Mouse (Mus musculus) neural tube, embryonic 14.5 days (tissue): ENCODE results near the gene Cops7b. TPM values are rescaled to one million over a fixed set of nuclear protein-coding genes. Genes with fewer than 3 reads are reported as not detected.

Source experiments
- ATAC-seq: fragments of 200-750 bp; cut with Nextera tagmentation; 2 replicates; pipeline ENCODE4 v1.8.0; 2017; ENCODE audit warnings: low read depth, mild to moderate bottlenecking, moderate TSS enrichment, moderate library complexity
- H3K27ac ChIP-seq: fragments of 300-500 bp; sonication (generic); 2 replicates; pipeline ENCODE4 v1.5.1; 2014; ENCODE audit warnings: low read depth, mild to moderate bottlenecking, control low read depth, low read length, moderate library complexity, mixed read lengths
- H3K27me3 ChIP-seq: fragments of 300-500 bp; sonication (generic); 2 replicates; pipeline ENCODE4 v1.6.1; 2014; ENCODE audit warnings: low read length; ENCODE audit not compliant: control insufficient read depth, insufficient read depth
- H3K36me3 ChIP-seq: fragments of 300-500 bp; sonication (generic); 2 replicates; pipeline ENCODE4 v1.6.1; 2014; ENCODE audit warnings: low read length, mixed read lengths; ENCODE audit not compliant: control insufficient read depth, insufficient read depth
- H3K4me1 ChIP-seq: fragments of 300-500 bp; sonication (generic); 2 replicates; pipeline ENCODE4 v1.6.1; 2014; ENCODE audit warnings: low read length; ENCODE audit not compliant: control insufficient read depth, insufficient read depth
- H3K4me2 ChIP-seq: fragments of 300-500 bp; sonication (generic); 2 replicates; pipeline ENCODE4 v1.6.1; 2014; ENCODE audit warnings: mild to moderate bottlenecking, low read depth, low read length, control low read depth
- H3K4me3 ChIP-seq: fragments of 300-500 bp; sonication (generic); 2 replicates; pipeline ENCODE4 v1.5.1; 2014; ENCODE audit warnings: low read depth, low read length, control low read depth, mixed read lengths
- H3K9ac ChIP-seq: fragments of 300-500 bp; sonication (generic); replicated peaks from 2 replicates; pipeline ENCODE4 v1.6.1; 2014; ENCODE audit warnings: low read depth, mild to moderate bottlenecking, control low read depth, low read length, mixed read lengths
- H3K9me3 ChIP-seq: fragments of 300-500 bp; sonication (generic); 2 replicates; pipeline ENCODE4 v1.6.1; 2016; ENCODE audit warnings: low read length; ENCODE audit not compliant: control insufficient read depth
- WGBS: fragments of 180-500 bp; shearing (Covaris S2); extraction: QIAGEN DNeasy Blood & Tissue Kit; methylation state at CpG from one replicate; pipeline ENCODE4 v1.1.7; 2014; 5-methylcytosine and 5-hydroxymethylcytosine counted together
- polyA plus RNA-seq: library from polyadenylated mRNA; unstranded; fragments of >200 nt; fragmentation: Nextera tagmentation; extraction: Ambion mirVana; gene quantifications from 2 replicates; pipeline ENCODE4 v1.2.1, GENCODE M21; 2014

Gene Cops7b
- polyA plus RNA-seq, 1 experiment from 2014 or later, result 55.7 TPM

GRCm38 (mm10) chr1:86557872-86558271 lies 24.8 kb upstream of the Cops7b start:
- WGBS, result 83% methylated on average over 7 of the region's 7 CpGs
- Histone ChIP-seq H3K9me3 (no peaks in the 10 kb centered on the region), H3K27me3 (no peaks in the 10 kb centered on the region), H3K4me1 (no peaks in the 10 kb centered on the region), H3K36me3 (no peaks in the 10 kb centered on the region; the same call in none of the 2 replicates), H3K4me3 (no peak overlapping the region), H3K9ac (no peak overlapping the region), H3K4me2 (no peak overlapping the region), H3K27ac (no peak overlapping the region)
- ATAC-seq, result no peak

- Histone ChIP-seq H3K9ac (no peak overlapping the region), H3K4me2 (no peak overlapping the region), H3K4me1 (no peaks in the 10 kb centered on the region), H3K9me3 (no peaks in the 10 kb centered on the region), H3K4me3 (no peak overlapping the region), H3K27ac (no peak overlapping the region), H3K27me3 (no peaks in the 10 kb centered on the region), H3K36me3 (peaks cover 9% of the 10 kb centered on the region)
- ATAC-seq, result no peak
- 99% methylated on average over 3 of the region's 3 CpGs for WGBS
These were observed 23.5 kb upstream of the Cops7b start for GRCm38 (mm10) chr1:86559232-86559631.

GRCm38 (mm10) chr1:86562663-86563062 lies 20.0 kb upstream of the Cops7b start:
- 91% methylated on average over 2 of the region's 2 CpGs for WGBS
- Histone ChIP-seq H3K4me2 (no peak overlapping the region), H3K4me1 (no peaks in the 10 kb centered on the region), H3K27me3 (no peaks in the 10 kb centered on the region), H3K9ac (no peak overlapping the region), H3K36me3 (peaks cover 9% of the 10 kb centered on the region), H3K27ac (no peak overlapping the region), H3K4me3 (no peak overlapping the region), H3K9me3 (no peaks in the 10 kb centered on the region)
- ATAC-seq, result no peak

- peaks cover 7% of the 10 kb centered on the region for H3K36me3 ChIP-seq
- 84% methylated on average over 2 of the region's 2 CpGs for WGBS
- no peak overlapping the region for H3K9ac ChIP-seq
- no peak for ATAC-seq
- H3K27me3 ChIP-seq, result no peaks in the 10 kb centered on the region
- no peaks in the 10 kb centered on the region for H3K9me3 ChIP-seq
- H3K27ac ChIP-seq, result no peak overlapping the region
- no peak overlapping the region for H3K4me2 ChIP-seq
- H3K4me3 ChIP-seq, result no peak overlapping the region
- H3K4me1 ChIP-seq, result no peaks in the 10 kb centered on the region
These were observed 14.3 kb upstream of the Cops7b start for GRCm38 (mm10) chr1:86568409-86568808.

- no peak for ATAC-seq
- Histone ChIP-seq H3K27me3 (no peaks in the 10 kb centered on the region), H3K4me3 (no peak overlapping the region), H3K27ac (no peak overlapping the region), H3K4me2 (no peak overlapping the region), H3K36me3 (no peaks in the 10 kb centered on the region), H3K4me1 (no peaks in the 10 kb centered on the region), H3K9me3 (no peaks in the 10 kb centered on the region), H3K9ac (no peak overlapping the region)
- WGBS, result 77% methylated on average over 2 of the region's 2 CpGs
These were observed 13.3 kb upstream of the Cops7b start for GRCm38 (mm10) chr1:86569292-86569860.

- WGBS, result 97% methylated on average over 2 of the region's 2 CpGs
- Histone ChIP-seq H3K27ac (no peak overlapping the region), H3K4me2 (no peak overlapping the region), H3K27me3 (no peaks in the 10 kb centered on the region), H3K9me3 (no peaks in the 10 kb centered on the region), H3K9ac (no peak overlapping the region), H3K4me1 (no peaks in the 10 kb centered on the region), H3K4me3 (no peak overlapping the region), H3K36me3 (no peaks in the 10 kb centered on the region)
- ATAC-seq, result no peak
These were observed 11.3 kb upstream of the Cops7b start for GRCm38 (mm10) chr1:86571381-86571780.

- Histone ChIP-seq H3K4me3 (no peak overlapping the region), H3K27ac (no peak overlapping the region), H3K4me1 (no peaks in the 10 kb centered on the region), H3K9me3 (no peaks in the 10 kb centered on the region), H3K36me3 (no peaks in the 10 kb centered on the region), H3K27me3 (no peaks in the 10 kb centered on the region), H3K4me2 (no peak overlapping the region), H3K9ac (no peak overlapping the region)
- 84% methylated on average over 4 of the region's 4 CpGs for WGBS
- no peak for ATAC-seq
These were observed 10.8 kb upstream of the Cops7b start for GRCm38 (mm10) chr1:86571941-86572340.

GRCm38 (mm10) chr1:86580426-86580825 lies 2.3 kb upstream of the Cops7b start:
- Histone ChIP-seq H3K27ac (no peak overlapping the region), H3K9ac (no peak overlapping the region), H3K4me1 (peaks cover 8% of the 10 kb centered on the region), H3K36me3 (no peaks in the 10 kb centered on the region), H3K4me2 (no peak overlapping the region), H3K27me3 (no peaks in the 10 kb centered on the region), H3K9me3 (no peaks in the 10 kb centered on the region), H3K4me3 (no peak overlapping the region)
- no peak for ATAC-seq
- 81% methylated on average over 6 of the region's 6 CpGs for WGBS

GRCm38 (mm10) chr1:86581692-86582450 lies 833 bp upstream of the Cops7b start:
- Histone ChIP-seq H3K36me3 (no peaks in the 10 kb centered on the region), H3K27me3 (no peaks in the 10 kb centered on the region), H3K4me1 (peaks cover 8% of the 10 kb centered on the region), H3K4me2 (peak overlapping the region; percentile 72), H3K27ac (peak overlapping the region; percentile 73; the same call in 1 of the 2 replicates), H3K9me3 (no peaks in the 10 kb centered on the region), H3K4me3 (peak overlapping the region; percentile 80), H3K9ac (peak overlapping the region; percentile 83)
- 2% methylated on average over 34 of the region's 38 CpGs for WGBS
- ATAC-seq, result peak; percentile 82
